Mouse (Mus musculus) limb, embryonic 15.5 days (tissue): ENCODE measurements around the gene Wwox. TPM values are rescaled to one million over a fixed set of nuclear protein-coding genes. Genes with fewer than 3 reads are reported as not detected.

Experiments
- ATAC-seq: fragments of 200-750 bp; cut with Nextera tagmentation; 2 replicates; pipeline ENCODE4 v1.8.0; 2017; ENCODE audit warnings: low read depth, moderate TSS enrichment; ENCODE audit not compliant: insufficient number of reproducible peaks, low FRiP score, low TSS enrichment
- H3K27ac ChIP-seq: fragments of 300-500 bp; sonication (generic); 2 replicates; pipeline ENCODE4 v1.5.1; 2015; ENCODE audit warnings: moderate library complexity, mild to moderate bottlenecking, inconsistent platforms
- H3K27me3 ChIP-seq: fragments of 300-500 bp; sonication (generic); 2 replicates; pipeline ENCODE4 v1.6.1; 2015; ENCODE audit warnings: inconsistent platforms
- H3K36me3 ChIP-seq: fragments of 300-500 bp; sonication (generic); 2 replicates; pipeline ENCODE4 v1.6.1; 2015; ENCODE audit warnings: inconsistent platforms
- H3K4me1 ChIP-seq: fragments of 300-500 bp; sonication (generic); 2 replicates; pipeline ENCODE4 v1.6.1; 2015; ENCODE audit warnings: inconsistent platforms
- H3K4me2 ChIP-seq: fragments of 300-500 bp; sonication (generic); 2 replicates; pipeline ENCODE4 v1.6.1; 2015; ENCODE audit warnings: mild to moderate bottlenecking, inconsistent platforms
- H3K4me3 ChIP-seq: fragments of 300-500 bp; sonication (generic); 2 replicates; pipeline ENCODE4 v1.5.1; 2015; ENCODE audit warnings: mild to moderate bottlenecking, inconsistent platforms
- H3K9ac ChIP-seq: fragments of 300-500 bp; sonication (generic); 2 replicates; pipeline ENCODE4 v1.6.1; 2015; ENCODE audit warnings: inconsistent platforms
- H3K9me3 ChIP-seq: fragments of 300-500 bp; sonication (generic); 2 replicates; pipeline ENCODE4 v1.6.1; 2016; ENCODE audit warnings: inconsistent platforms
- WGBS: fragments of 180-500 bp; shearing (Covaris S2); methylation state at CpG from one replicate; pipeline ENCODE4 v1.1.7; 2015; 5-methylcytosine and 5-hydroxymethylcytosine counted together
- polyA plus RNA-seq: library from polyadenylated mRNA; unstranded; fragments of >200 nt; fragmentation: Nextera tagmentation; extraction: Ambion mirVana; gene quantifications from 2 replicates; pipeline ENCODE4 v1.2.1, GENCODE M21; 2015

Gene Wwox
- polyA plus RNA-seq, 1 experiment from 2014 or later, result 10.4 TPM

GRCm38 (mm10) chr8:115188446-115188845 lies 749.0 kb downstream of the Wwox start:
- H3K27ac ChIP-seq, result no peak overlapping the region
- H3K9ac ChIP-seq, result no peak overlapping the region
- 78% methylated on average over 4 of the region's 4 CpGs for WGBS
- peaks cover 15% of the 10 kb centered on the region for H3K27me3 ChIP-seq
- ATAC-seq, result no peak
- H3K4me2 ChIP-seq, result no peak overlapping the region
- no peak overlapping the region for H3K4me3 ChIP-seq
- peaks cover 10% of the 10 kb centered on the region for H3K4me1 ChIP-seq
- no peaks in the 10 kb centered on the region for H3K36me3 ChIP-seq
- no peaks in the 10 kb centered on the region for H3K9me3 ChIP-seq

GRCm38 (mm10) chr8:115189836-115190235 lies 750.4 kb downstream of the Wwox start:
- Histone ChIP-seq H3K9me3 (no peaks in the 10 kb centered on the region), H3K27ac (no peak overlapping the region), H3K4me1 (peaks cover 10% of the 10 kb centered on the region), H3K27me3 (peaks cover 18% of the 10 kb centered on the region), H3K4me3 (no peak overlapping the region), H3K4me2 (no peak overlapping the region), H3K36me3 (no peaks in the 10 kb centered on the region), H3K9ac (no peak overlapping the region)
- WGBS, result 55% methylated on average over 11 of the region's 11 CpGs
- no peak for ATAC-seq

DNA sequence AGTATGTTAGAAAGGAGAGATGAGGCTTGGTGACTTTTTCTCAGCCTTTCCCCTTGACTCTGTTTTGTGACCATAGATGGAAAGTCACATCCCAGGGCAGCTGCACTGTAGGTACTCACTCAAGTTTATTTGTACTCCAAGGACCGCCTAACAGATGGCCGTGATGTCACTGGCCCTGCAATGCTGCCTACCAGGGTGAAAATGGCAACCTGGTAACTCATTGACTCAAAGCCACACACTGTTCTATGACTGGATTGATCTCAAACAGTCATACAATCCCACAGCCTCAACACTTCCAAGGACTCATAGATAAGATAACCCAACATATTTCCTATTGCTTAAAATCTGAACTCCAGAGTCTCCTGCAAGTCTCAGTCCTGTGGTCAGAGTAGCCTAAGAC lies 754.3 kb downstream of the Wwox start:
- no peak overlapping the region for H3K4me3 ChIP-seq
- H3K9ac ChIP-seq, result no peak overlapping the region
- peaks cover 3% of the 10 kb centered on the region; the same call in 1 of the 2 replicates for H3K4me1 ChIP-seq
- ATAC-seq, result no peak
- 92% methylated on average over 2 of the region's 2 CpGs for WGBS
- H3K36me3 ChIP-seq, result no peaks in the 10 kb centered on the region
- H3K4me2 ChIP-seq, result no peak overlapping the region
- peaks cover 29% of the 10 kb centered on the region for H3K27me3 ChIP-seq
- H3K9me3 ChIP-seq, result no peaks in the 10 kb centered on the region
- H3K27ac ChIP-seq, result no peak overlapping the region

GRCm38 (mm10) chr8:115195334-115195733 lies 755.9 kb downstream of the Wwox start:
- no peak overlapping the region for H3K4me2 ChIP-seq
- H3K9ac ChIP-seq, result no peak overlapping the region
- peaks cover 10% of the 10 kb centered on the region; the same call in 1 of the 2 replicates for H3K4me1 ChIP-seq
- H3K27ac ChIP-seq, result no peak overlapping the region
- H3K9me3 ChIP-seq, result no peaks in the 10 kb centered on the region
- H3K27me3 ChIP-seq, result peaks cover 29% of the 10 kb centered on the region
- 92% methylated on average over 10 of the region's 10 CpGs for WGBS
- no peaks in the 10 kb centered on the region for H3K36me3 ChIP-seq
- ATAC-seq, result no peak
- H3K4me3 ChIP-seq, result no peak overlapping the region

- Histone ChIP-seq H3K27ac (no peak overlapping the region), H3K4me1 (peaks cover 16% of the 10 kb centered on the region), H3K36me3 (no peaks in the 10 kb centered on the region), H3K9ac (no peak overlapping the region), H3K4me2 (no peak overlapping the region), H3K4me3 (no peak overlapping the region), H3K9me3 (no peaks in the 10 kb centered on the region), H3K27me3 (peaks cover 29% of the 10 kb centered on the region)
- no peak for ATAC-seq
- WGBS, result 63% methylated on average over 2 of the region's 2 CpGs
Observed at GRCm38 (mm10) chr8:115196859-115197258, 757.4 kb downstream of the Wwox start.

- no peaks in the 10 kb centered on the region for H3K36me3 ChIP-seq
- ATAC-seq, result no peak
- no peaks in the 10 kb centered on the region for H3K9me3 ChIP-seq
- H3K9ac ChIP-seq, result no peak overlapping the region
- peaks cover 20% of the 10 kb centered on the region for H3K4me1 ChIP-seq
- no peak overlapping the region for H3K4me3 ChIP-seq
- H3K27ac ChIP-seq, result no peak overlapping the region
- WGBS, result 24% methylated on average over 4 of the region's 4 CpGs
- H3K27me3 ChIP-seq, result peaks cover 31% of the 10 kb centered on the region
- no peak overlapping the region for H3K4me2 ChIP-seq
Observed at GRCm38 (mm10) chr8:115199204-115199603, 759.7 kb downstream of the Wwox start.

- Histone ChIP-seq H3K4me2 (no peak overlapping the region), H3K27ac (no peak overlapping the region), H3K36me3 (no peaks in the 10 kb centered on the region), H3K9me3 (no peaks in the 10 kb centered on the region), H3K27me3 (peaks cover 30% of the 10 kb centered on the region), H3K4me3 (no peak overlapping the region), H3K9ac (no peak overlapping the region), H3K4me1 (peaks cover 20% of the 10 kb centered on the region)
- ATAC-seq, result no peak
- 18% methylated on average over 14 of the region's 14 CpGs for WGBS
Observed at GRCm38 (mm10) chr8:115199616-115200150, 760.2 kb downstream of the Wwox start.

- Histone ChIP-seq H3K9me3 (no peaks in the 10 kb centered on the region), H3K4me2 (no peak overlapping the region), H3K4me3 (no peak overlapping the region), H3K9ac (no peak overlapping the region), H3K36me3 (no peaks in the 10 kb centered on the region), H3K27me3 (peaks cover 33% of the 10 kb centered on the region), H3K27ac (no peak overlapping the region), H3K4me1 (peaks cover 25% of the 10 kb centered on the region)
- 19% methylated on average over 7 of the region's 7 CpGs for WGBS
- ATAC-seq, result no peak
Observed at GRCm38 (mm10) chr8:115201726-115202125, 762.3 kb downstream of the Wwox start.

DNA sequence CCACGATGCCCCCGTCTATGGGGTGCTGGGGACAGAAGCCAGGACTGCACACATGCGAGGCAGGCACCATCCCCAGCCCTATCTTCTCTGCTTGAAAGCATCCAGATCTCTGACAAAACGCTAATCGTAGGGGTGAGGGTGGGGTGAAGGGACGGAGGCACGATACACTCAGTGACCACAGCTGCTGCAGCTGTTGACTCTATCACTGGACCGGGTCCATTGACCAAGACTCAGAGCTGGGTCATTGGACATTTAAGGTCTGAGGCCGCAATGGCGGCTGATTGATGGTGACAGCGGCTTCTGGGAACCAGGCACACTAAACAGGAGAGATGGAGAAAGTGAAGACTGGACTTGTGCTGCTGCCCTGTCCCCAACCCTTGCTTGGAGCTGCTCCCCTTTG lies 768.0 kb downstream of the Wwox start:
- WGBS, result 87% methylated on average over 11 of the region's 11 CpGs
- Histone ChIP-seq H3K4me3 (no peak overlapping the region), H3K4me2 (no peak overlapping the region), H3K4me1 (peaks cover 24% of the 10 kb centered on the region), H3K27ac (no peak overlapping the region), H3K27me3 (peaks cover 29% of the 10 kb centered on the region; the same call in 1 of the 2 replicates), H3K9ac (no peak overlapping the region), H3K36me3 (no peaks in the 10 kb centered on the region), H3K9me3 (no peaks in the 10 kb centered on the region)
- no peak for ATAC-seq

GRCm38 (mm10) chr8:115208415-115209192 lies 769.1 kb downstream of the Wwox start:
- peaks cover 24% of the 10 kb centered on the region for H3K4me1 ChIP-seq
- H3K36me3 ChIP-seq, result no peaks in the 10 kb centered on the region
- ATAC-seq, result no peak
- WGBS, result 14% methylated on average over 15 of the region's 15 CpGs
- no peak overlapping the region for H3K4me3 ChIP-seq
- H3K27ac ChIP-seq, result no peak overlapping the region
- H3K4me2 ChIP-seq, result no peak overlapping the region
- H3K9ac ChIP-seq, result no peak overlapping the region
- peaks cover 31% of the 10 kb centered on the region; the same call in 1 of the 2 replicates for H3K27me3 ChIP-seq
- no peaks in the 10 kb centered on the region for H3K9me3 ChIP-seq

DNA sequence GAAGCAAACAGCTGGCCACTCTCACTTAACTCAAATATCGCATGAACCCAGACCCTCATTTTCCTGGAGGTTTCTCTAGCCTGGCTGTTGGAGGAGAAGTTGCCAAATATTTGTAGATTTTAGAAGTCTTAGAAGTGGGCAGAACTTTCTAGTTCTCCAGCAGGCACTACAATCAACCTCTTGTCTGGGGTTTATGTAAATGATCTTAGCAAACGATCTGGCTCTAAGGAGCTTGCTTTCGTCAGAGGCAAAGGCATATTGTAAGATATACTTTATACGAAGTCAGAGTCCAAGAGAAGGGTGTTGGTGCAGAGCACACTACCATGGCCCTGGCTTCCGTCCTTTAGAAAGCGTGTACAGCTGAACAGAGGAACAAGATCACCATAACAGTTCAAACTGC lies 770.6 kb downstream of the Wwox start:
- H3K27me3 ChIP-seq, result peaks cover 42% of the 10 kb centered on the region; the same call in 1 of the 2 replicates
- no peak overlapping the region for H3K9ac ChIP-seq
- ATAC-seq, result no peak
- H3K4me1 ChIP-seq, result peaks cover 24% of the 10 kb centered on the region
- H3K4me3 ChIP-seq, result no peak overlapping the region
- H3K27ac ChIP-seq, result no peak overlapping the region
- H3K36me3 ChIP-seq, result no peaks in the 10 kb centered on the region
- 47% methylated on average over 6 of the region's 6 CpGs for WGBS
- H3K4me2 ChIP-seq, result no peak overlapping the region
- H3K9me3 ChIP-seq, result no peaks in the 10 kb centered on the region

DNA sequence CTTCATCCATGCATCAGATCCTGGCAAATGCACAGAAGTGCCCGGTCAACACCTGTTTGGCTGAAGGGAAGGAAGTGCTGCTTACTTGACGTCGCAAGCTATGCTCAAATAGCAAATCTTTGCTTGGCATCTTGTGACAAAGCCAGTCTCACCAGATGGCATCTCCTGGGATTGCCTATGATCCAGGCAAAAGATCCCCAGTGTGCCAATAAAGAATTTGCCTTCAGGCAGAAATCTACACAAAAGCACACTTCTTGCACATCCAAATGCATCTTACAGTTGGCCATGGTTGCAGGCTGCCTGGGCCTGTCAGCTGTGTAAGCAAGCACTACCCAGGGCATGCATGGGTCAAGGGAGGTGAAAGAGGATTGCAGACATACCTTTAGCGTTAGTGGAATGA lies 773.7 kb downstream of the Wwox start:
- H3K4me2 ChIP-seq, result no peak overlapping the region
- 71% methylated on average over 4 of the region's 4 CpGs for WGBS
- H3K4me3 ChIP-seq, result no peak overlapping the region
- no peak overlapping the region for H3K9ac ChIP-seq
- H3K27me3 ChIP-seq, result peaks cover 27% of the 10 kb centered on the region; the same call in 1 of the 2 replicates
- H3K27ac ChIP-seq, result no peak overlapping the region
- peaks cover 18% of the 10 kb centered on the region for H3K4me1 ChIP-seq
- no peaks in the 10 kb centered on the region for H3K36me3 ChIP-seq
- ATAC-seq, result no peak
- no peaks in the 10 kb centered on the region for H3K9me3 ChIP-seq
